Mouse (Mus musculus) heart, postnatal 0 days (tissue): Measurements from ENCODE around the gene Tsga10ip.

Source experiments
- CTCF ChIP-seq: IDR thresholded peaks from 2 replicates; pipeline ENCODE4 v1.5.1; 2016; ENCODE audit warnings: antibody characterized with exemption, control low read depth, low read depth
- EP300 ChIP-seq: IDR thresholded peaks from 2 replicates; pipeline ENCODE4 v1.6.1; 2016; ENCODE audit warnings: antibody characterized with exemption, low read depth

GRCm38 (mm10) chr19:5447515-5448353, 45.4 kb upstream of the Tsga10ip start, which contains the start of gene Fosl1:
- TF ChIP-seq CTCF (no peak), EP300 (no peak)
